12 mouse cellular contexts compared by ENCODE assay signal in genomic region chr10:45873805-45874780, GRCm38 (mm10).
DNase-seq lines count a peak whose midpoint lies in the region; ATAC-seq and TF ChIP-seq lines count a peak whose summit lies in the region.
"Had no signal": no experiment of that assay in that cellular context is flagged by ENCODE, and none has a peak within 500 bp of the region (broad histone marks: within the 10 kb centered on the region; RNA-seq: fewer than 3 reads in every experiment).

No protein-coding gene starts in this region.

- H3K4me1 ChIP-seq in hindbrain, embryonic 10.5 days (replicated peaks): peaks cover 13% of the 10 kb centered on the region
- no peaks in the 10 kb centered on the region for H3K4me1 ChIP-seq in hindbrain, embryonic 11.5 days (replicated peaks; ENCODE audit: control insufficient read depth, insufficient read depth, low read length)
- H3K4me1 ChIP-seq in forebrain, embryonic 14.5 days (ENCODE audit: control insufficient read depth, insufficient read depth, low read length): no peaks in the 10 kb centered on the region
- H3K4me1 ChIP-seq in midbrain, embryonic 12.5 days: peaks cover 10% of the 10 kb centered on the region
- H3K4me1 ChIP-seq in thymus, adult 2 months (replicated peaks; ENCODE audit: control insufficient read depth, insufficient read depth, low read length): no peaks in the 10 kb centered on the region

- H3K9me3 ChIP-seq in hindbrain, embryonic 10.5 days: no peaks in the 10 kb centered on the region
- no peaks in the 10 kb centered on the region for H3K9me3 ChIP-seq in hindbrain, embryonic 11.5 days (ENCODE audit: control insufficient read depth, low read length)
- H3K9me3 ChIP-seq in forebrain, embryonic 14.5 days (replicated peaks; ENCODE audit: control insufficient read depth, low read length): no peaks in the 10 kb centered on the region
- H3K9me3 ChIP-seq in midbrain, embryonic 12.5 days: no peaks in the 10 kb centered on the region

- no peak overlapping the region for H3K4me2 ChIP-seq in hindbrain, embryonic 11.5 days (replicated peaks; ENCODE audit: low read depth, low read length)
- 0 out of 2 replicates have a peak overlapping the region, but pooled peaks have one; percentile 7 for H3K4me2 ChIP-seq in forebrain, embryonic 14.5 days (ENCODE audit: low read length)
- H3K4me2 ChIP-seq in midbrain, embryonic 12.5 days (replicated peaks): no peak overlapping the region

- DNase-seq in hindbrain, embryonic 10.5 days (ENCODE audit: low spot score): no peak
- DNase-seq in hindbrain, embryonic 11.5 days (ENCODE audit: low spot score): no peak
- peak; percentile 7 for DNase-seq in ZHBTc4 (ENCODE audit: low read depth, low spot score)
- peak; percentile 22 for DNase-seq in forebrain, embryonic 14.5 days (ENCODE audit: low spot score)
- no peak for DNase-seq in thymus, adult 2 months
- no peak for DNase-seq in left cerebral cortex, postnatal 25 days (ENCODE audit: low spot score in 2 of 2)
- DNase-seq in cerebellum, postnatal 14 days: no peak
- DNase-seq: cerebellum, adult 18-20 months; liver; thymus, postnatal 36 days had no signal

- TF ChIP-seq CTCF in thymus, adult 2 months (IDR thresholded peaks at IDR 0.05; ENCODE audit: borderline replicate concordance, control insufficient read depth, extremely low read depth, insufficient read depth, low read length, poor library complexity): no peak

- no peak for TF ChIP-seq POLR2A in thymus, adult 2 months (IDR thresholded peaks at IDR 0.05; ENCODE audit: control insufficient read depth, extremely low read depth, insufficient read depth, low read length, poor library complexity)

- intact Hi-C loops in left cerebral cortex, postnatal 25 days (cut with DNase I): no loop called here

- H3K4me3 ChIP-seq in hindbrain, embryonic 10.5 days: no peak overlapping the region
- no peak overlapping the region for H3K4me3 ChIP-seq in hindbrain, embryonic 11.5 days (ENCODE audit: low read depth, low read length)
- no peak overlapping the region for H3K4me3 ChIP-seq in forebrain, embryonic 14.5 days (ENCODE audit: low read depth, low read length)
- no peak overlapping the region for H3K4me3 ChIP-seq in midbrain, embryonic 12.5 days
- H3K4me3 ChIP-seq in thymus, adult 2 months (ENCODE audit: control insufficient read depth, insufficient read depth, low read length): no peak overlapping the region

- WGBS in hindbrain, embryonic 10.5 days: 75% methylated on average over 14 of the region's 14 CpGs
- 66% methylated on average over 14 of the region's 14 CpGs for WGBS in hindbrain, embryonic 11.5 days
- 70% methylated on average over 14 of the region's 14 CpGs for WGBS in forebrain, embryonic 14.5 days
- 55% methylated on average over 14 of the region's 14 CpGs for WGBS in midbrain, embryonic 12.5 days
- WGBS in thymus, adult 2 months: 92% methylated on average over 14 of the region's 14 CpGs

- H3K27me3 ChIP-seq in hindbrain, embryonic 10.5 days (ENCODE audit: insufficient read depth, poor library complexity, severe bottlenecking): no peaks in the 10 kb centered on the region
- no peaks in the 10 kb centered on the region for H3K27me3 ChIP-seq in hindbrain, embryonic 11.5 days (ENCODE audit: control insufficient read depth, insufficient read depth, low read length)
- H3K27me3 ChIP-seq in forebrain, embryonic 14.5 days (replicated peaks; ENCODE audit: control insufficient read depth, insufficient read depth, low read length): no peaks in the 10 kb centered on the region
- H3K27me3 ChIP-seq in midbrain, embryonic 12.5 days: no peaks in the 10 kb centered on the region
- H3K27me3 ChIP-seq in thymus, adult 2 months (ENCODE audit: control insufficient read depth, insufficient read depth, low read length): no peaks in the 10 kb centered on the region
- H3K27me3 ChIP-seq: CH12.LX had no signal

- no peak for ATAC-seq in hindbrain, embryonic 11.5 days (ENCODE audit: low FRiP score)
- ATAC-seq in forebrain, embryonic 14.5 days: peak; percentile 62; the same call in 1 of the 2 replicates
- peak; percentile 58 for ATAC-seq in midbrain, embryonic 12.5 days (ENCODE audit: low FRiP score, low read depth)

- H3K9ac ChIP-seq in hindbrain, embryonic 11.5 days (ENCODE audit: low read depth, low read length): no peak overlapping the region
- H3K9ac ChIP-seq in forebrain, embryonic 14.5 days (ENCODE audit: low read length): no peak overlapping the region
- no peak overlapping the region for H3K9ac ChIP-seq in midbrain, embryonic 12.5 days (replicated peaks)

- peak overlapping the region; percentile 35; the same call in 1 of the 2 replicates for H3K27ac ChIP-seq in hindbrain, embryonic 10.5 days
- no peak overlapping the region for H3K27ac ChIP-seq in hindbrain, embryonic 11.5 days (ENCODE audit: low read depth, low read length)
- peak overlapping the region; percentile 27 for H3K27ac ChIP-seq in forebrain, embryonic 14.5 days (ENCODE audit: low read depth, low read length)
- H3K27ac ChIP-seq in midbrain, embryonic 12.5 days (replicated peaks): 0 out of 2 replicates have a peak overlapping the region, but pooled peaks have one; percentile 31
- H3K27ac ChIP-seq in thymus, adult 2 months (ENCODE audit: control insufficient read depth, insufficient read depth, low read length): no peak overlapping the region

- no peaks in the 10 kb centered on the region for H3K36me3 ChIP-seq in hindbrain, embryonic 10.5 days
- H3K36me3 ChIP-seq in hindbrain, embryonic 11.5 days (ENCODE audit: control insufficient read depth, insufficient read depth, low read length): no peaks in the 10 kb centered on the region
- no peaks in the 10 kb centered on the region for H3K36me3 ChIP-seq in forebrain, embryonic 14.5 days (ENCODE audit: control insufficient read depth, insufficient read depth, low read length)
- H3K36me3 ChIP-seq in midbrain, embryonic 12.5 days: no peaks in the 10 kb centered on the region
- no peaks in the 10 kb centered on the region for H3K36me3 ChIP-seq in thymus, adult 2 months (ENCODE audit: control insufficient read depth, insufficient read depth, low read length)

Comparison
In these comparisons a context has a peak if more than half of its experiments do, and no peak if none do; other contexts are left out.
1. H3K27ac ChIP-seq: peak in hindbrain, embryonic 10.5 days (single experiment), forebrain, embryonic 14.5 days (single experiment) and midbrain, embryonic 12.5 days (single experiment); none in hindbrain, embryonic 11.5 days (single experiment) and thymus, adult 2 months (single experiment).
2. DNase-seq: peak in ZHBTc4 (single experiment) and forebrain, embryonic 14.5 days (single experiment); none in hindbrain, embryonic 10.5 days (single experiment), hindbrain, embryonic 11.5 days (single experiment), thymus, adult 2 months (single experiment), left cerebral cortex, postnatal 25 days (0 of 2) and cerebellum, postnatal 14 days (0 of 2).